Mouse (Mus musculus) stomach, postnatal 0 days (tissue): Measurements from ENCODE around the gene Tgoln1.

Experiments used
- CTCF ChIP-seq: IDR thresholded peaks from 2 replicates; pipeline ENCODE4 v1.5.1; 2016; ENCODE audit warnings: antibody characterized with exemption, low read depth, mild to moderate bottlenecking, moderate library complexity
- EP300 ChIP-seq: optimal IDR thresholded peaks from 2 replicates; pipeline ENCODE3; 2016; ENCODE audit warnings: antibody characterized with exemption

DNA sequence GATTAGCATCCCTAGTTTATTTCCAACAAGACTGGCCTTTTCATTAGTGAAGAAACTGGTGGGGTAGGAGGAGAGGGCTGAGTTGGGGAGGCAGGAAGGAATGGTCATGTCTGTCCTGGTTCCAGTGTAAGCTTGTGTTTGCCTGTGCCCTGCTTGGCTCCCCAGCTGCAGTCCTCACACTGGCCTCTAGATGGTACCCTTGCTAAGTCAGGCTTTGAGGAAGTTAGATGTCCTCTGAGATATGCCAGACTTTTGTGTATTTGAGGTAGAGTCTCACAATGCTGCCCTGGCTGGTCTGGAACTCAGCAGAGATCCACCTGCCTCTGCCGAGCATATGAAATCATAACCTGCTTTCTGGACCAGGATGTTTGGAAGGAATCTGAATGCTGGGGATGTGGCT lies 15.1 kb downstream of the Tgoln1 start:
- TF ChIP-seq CTCF = peak; percentile 94
- no peak for TF ChIP-seq EP300
